Mouse (Mus musculus): ENCODE measurements at regions not wholly inside any gene's neighbourhood (a gene's known extent, or its start where the extent isn't known, plus 50 kb on each side); places are given as distances from the start of the nearest gene placed in this dataset.

GRCm38 (mm10) chr13:11375452-11375851 lies 731.3 kb downstream of the Ryr2 start:
- ATAC-seq (ENCODE audit: low read depth) = no peak
- Histone ChIP-seq H3K4me3 (ENCODE audit: low read length) (no peak overlapping the region), H3K27me3 (ENCODE audit: control insufficient read depth, insufficient read depth, low read depth, low read length) (no peaks in the 10 kb centered on the region), H3K9me3 (ENCODE audit: control insufficient read depth, low read length) (no peaks in the 10 kb centered on the region), H3K4me2 (ENCODE audit: low read depth, low read length) (no peak overlapping the region), H3K4me1 (replicated peaks; ENCODE audit: control insufficient read depth, insufficient read depth, low read length) (no peaks in the 10 kb centered on the region), H3K36me3 (ENCODE audit: control insufficient read depth, insufficient read depth, low read length) (no peaks in the 10 kb centered on the region), H3K27ac (ENCODE audit: low read length) (no peak overlapping the region), H3K9ac (ENCODE audit: low read length) (no peak overlapping the region)

GRCm38 (mm10) chr13:11369456-11369855 lies 737.3 kb downstream of the Ryr2 start:
- no peak overlapping the region for H3K9ac ChIP-seq (ENCODE audit: low read length)
- 36% methylated on average over 1 of the region's 1 CpGs for WGBS
- H3K27ac ChIP-seq (ENCODE audit: low read length) = no peak overlapping the region
- no peak for ATAC-seq (ENCODE audit: low read depth)
- H3K27me3 ChIP-seq (ENCODE audit: control insufficient read depth, insufficient read depth, low read depth, low read length) = no peaks in the 10 kb centered on the region
- H3K9me3 ChIP-seq (ENCODE audit: control insufficient read depth, low read length) = no peaks in the 10 kb centered on the region
- no peaks in the 10 kb centered on the region for H3K36me3 ChIP-seq (ENCODE audit: control insufficient read depth, insufficient read depth, low read length)
- no peak overlapping the region for H3K4me2 ChIP-seq (ENCODE audit: low read depth, low read length)
- no peaks in the 10 kb centered on the region for H3K4me1 ChIP-seq (replicated peaks; ENCODE audit: control insufficient read depth, insufficient read depth, low read length)
- H3K4me3 ChIP-seq (ENCODE audit: low read length) = no peak overlapping the region

GRCm38 (mm10) chr13:11362872-11363271 lies 743.9 kb downstream of the Ryr2 start:
- no peak for ATAC-seq (ENCODE audit: low read depth)

DNA sequence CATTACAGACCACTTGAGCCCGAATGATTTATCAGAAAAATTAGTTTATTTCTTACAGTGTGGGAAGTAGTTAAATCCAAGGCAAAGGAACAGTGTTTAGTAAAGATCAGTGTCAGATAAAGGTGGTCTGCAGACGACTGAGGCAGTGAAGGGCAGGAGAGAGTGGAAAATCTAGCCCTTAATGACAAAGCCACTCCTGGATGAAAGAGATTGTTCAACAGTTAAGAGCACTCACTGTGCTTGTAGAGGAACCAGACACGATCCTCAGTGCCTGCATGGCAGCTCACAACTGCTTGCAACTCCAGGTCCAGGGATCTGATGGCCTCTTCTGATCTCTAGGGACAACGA lies 758.3 kb downstream of the Ryr2 start:
- WGBS = 22% methylated on average over 4 of the region's 4 CpGs
- no peaks in the 10 kb centered on the region for H3K9me3 ChIP-seq (ENCODE audit: control insufficient read depth, low read length)
- H3K4me3 ChIP-seq (ENCODE audit: low read length) = no peak overlapping the region
- H3K4me2 ChIP-seq (ENCODE audit: low read depth, low read length) = no peak overlapping the region
- ATAC-seq (ENCODE audit: low read depth) = no peak
- no peaks in the 10 kb centered on the region for H3K36me3 ChIP-seq (ENCODE audit: control insufficient read depth, insufficient read depth, low read length)
- H3K27ac ChIP-seq (ENCODE audit: low read length) = no peak overlapping the region
- no peaks in the 10 kb centered on the region for H3K27me3 ChIP-seq (ENCODE audit: control insufficient read depth, insufficient read depth, low read depth, low read length)
- H3K9ac ChIP-seq (ENCODE audit: low read length) = no peak overlapping the region
- H3K4me1 ChIP-seq (replicated peaks; ENCODE audit: control insufficient read depth, insufficient read depth, low read length) = no peaks in the 10 kb centered on the region

More at GRCm38 (mm10) chr13:11362872-11363271, 743.9 kb downstream of the Ryr2 start:
- no peaks in the 10 kb centered on the region for H3K4me1 ChIP-seq (replicated peaks; ENCODE audit: control insufficient read depth, insufficient read depth, low read length)
- H3K9me3 ChIP-seq (ENCODE audit: control insufficient read depth, low read length) = no peaks in the 10 kb centered on the region
- H3K27ac ChIP-seq (ENCODE audit: low read length) = no peak overlapping the region
- no peaks in the 10 kb centered on the region for H3K36me3 ChIP-seq (ENCODE audit: control insufficient read depth, insufficient read depth, low read length)
- H3K4me3 ChIP-seq (ENCODE audit: low read length) = no peak overlapping the region
- 69% methylated on average over 3 of the region's 3 CpGs for WGBS
- no peak overlapping the region for H3K4me2 ChIP-seq (ENCODE audit: low read depth, low read length)
- H3K27me3 ChIP-seq (ENCODE audit: control insufficient read depth, insufficient read depth, low read depth, low read length) = no peaks in the 10 kb centered on the region
- H3K9ac ChIP-seq (ENCODE audit: low read length) = no peak overlapping the region

DNA sequence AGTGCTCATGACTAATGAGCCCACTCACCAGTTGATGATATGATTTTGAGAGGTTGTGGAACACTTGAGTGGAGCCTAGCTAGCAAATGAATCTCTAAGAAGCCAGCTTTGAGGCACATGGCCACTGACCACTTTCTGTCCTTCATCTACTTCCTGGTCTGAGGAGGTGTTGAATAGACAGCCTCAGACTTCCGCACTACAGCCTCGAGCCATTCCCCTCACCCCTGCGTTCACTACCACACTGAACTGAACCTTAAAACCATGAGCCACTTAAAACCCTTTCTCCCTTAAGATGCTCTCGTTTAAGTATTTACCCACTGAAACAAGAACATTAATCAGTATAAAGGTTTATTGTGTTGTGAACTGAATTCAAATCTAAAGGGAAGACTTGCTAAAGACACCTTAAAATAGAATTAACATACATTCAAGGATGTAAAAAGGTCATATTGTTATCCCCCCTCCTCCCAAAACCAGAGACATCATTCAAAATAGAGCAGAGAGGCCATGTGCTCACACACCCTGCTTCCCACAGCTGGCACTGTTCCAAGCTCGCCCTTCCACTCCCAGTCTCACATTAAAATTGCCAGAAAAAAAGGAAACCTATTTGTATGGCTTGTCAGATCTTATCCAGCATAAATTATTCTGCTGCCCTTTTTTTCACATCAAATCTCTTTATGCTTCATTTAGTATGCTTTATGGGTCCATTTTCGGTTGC lies 758.8 kb downstream of the Ryr2 start:
- no peak for ATAC-seq (ENCODE audit: low read depth)
- no peaks in the 10 kb centered on the region for H3K9me3 ChIP-seq (ENCODE audit: control insufficient read depth, low read length)
- H3K36me3 ChIP-seq (ENCODE audit: control insufficient read depth, insufficient read depth, low read length) = no peaks in the 10 kb centered on the region
- H3K27me3 ChIP-seq (ENCODE audit: control insufficient read depth, insufficient read depth, low read depth, low read length) = no peaks in the 10 kb centered on the region
- H3K9ac ChIP-seq (ENCODE audit: low read length) = no peak overlapping the region
- H3K4me2 ChIP-seq (ENCODE audit: low read depth, low read length) = no peak overlapping the region
- no peak overlapping the region for H3K4me3 ChIP-seq (ENCODE audit: low read length)
- no peak overlapping the region for H3K27ac ChIP-seq (ENCODE audit: low read length)
- 34% methylated on average over 6 of the region's 6 CpGs for WGBS
- H3K4me1 ChIP-seq (replicated peaks; ENCODE audit: control insufficient read depth, insufficient read depth, low read length) = no peaks in the 10 kb centered on the region

GRCm38 (mm10) chr13:11344500-11344899 lies 762.2 kb downstream of the Ryr2 start:
- H3K36me3 ChIP-seq (ENCODE audit: control insufficient read depth, insufficient read depth, low read length) = no peaks in the 10 kb centered on the region
- H3K4me2 ChIP-seq (ENCODE audit: low read depth, low read length) = no peak overlapping the region
- H3K27ac ChIP-seq (ENCODE audit: low read length) = no peak overlapping the region
- H3K9me3 ChIP-seq (ENCODE audit: control insufficient read depth, low read length) = no peaks in the 10 kb centered on the region
- ATAC-seq (ENCODE audit: low read depth) = no peak
- no peaks in the 10 kb centered on the region for H3K27me3 ChIP-seq (ENCODE audit: control insufficient read depth, insufficient read depth, low read depth, low read length)
- 67% methylated on average over 2 of the region's 2 CpGs for WGBS
- no peak overlapping the region for H3K4me3 ChIP-seq (ENCODE audit: low read length)
- no peak overlapping the region for H3K9ac ChIP-seq (ENCODE audit: low read length)
- H3K4me1 ChIP-seq (replicated peaks; ENCODE audit: control insufficient read depth, insufficient read depth, low read length) = no peaks in the 10 kb centered on the region

- Histone ChIP-seq H3K4me1 (replicated peaks; ENCODE audit: control insufficient read depth, insufficient read depth, low read length) (no peaks in the 10 kb centered on the region), H3K36me3 (ENCODE audit: control insufficient read depth, insufficient read depth, low read length) (no peaks in the 10 kb centered on the region), H3K9ac (ENCODE audit: low read length) (no peak overlapping the region), H3K4me3 (ENCODE audit: low read length) (no peak overlapping the region), H3K27ac (ENCODE audit: low read length) (no peak overlapping the region), H3K9me3 (ENCODE audit: control insufficient read depth, low read length) (no peaks in the 10 kb centered on the region), H3K27me3 (ENCODE audit: control insufficient read depth, insufficient read depth, low read depth, low read length) (no peaks in the 10 kb centered on the region), H3K4me2 (ENCODE audit: low read depth, low read length) (no peak overlapping the region)
- 60% methylated on average over 9 of the region's 9 CpGs for WGBS
- ATAC-seq (ENCODE audit: low read depth) = no peak
Observed at GRCm38 (mm10) chr13:11338297-11338616, 768.5 kb downstream of the Ryr2 start.

DNA sequence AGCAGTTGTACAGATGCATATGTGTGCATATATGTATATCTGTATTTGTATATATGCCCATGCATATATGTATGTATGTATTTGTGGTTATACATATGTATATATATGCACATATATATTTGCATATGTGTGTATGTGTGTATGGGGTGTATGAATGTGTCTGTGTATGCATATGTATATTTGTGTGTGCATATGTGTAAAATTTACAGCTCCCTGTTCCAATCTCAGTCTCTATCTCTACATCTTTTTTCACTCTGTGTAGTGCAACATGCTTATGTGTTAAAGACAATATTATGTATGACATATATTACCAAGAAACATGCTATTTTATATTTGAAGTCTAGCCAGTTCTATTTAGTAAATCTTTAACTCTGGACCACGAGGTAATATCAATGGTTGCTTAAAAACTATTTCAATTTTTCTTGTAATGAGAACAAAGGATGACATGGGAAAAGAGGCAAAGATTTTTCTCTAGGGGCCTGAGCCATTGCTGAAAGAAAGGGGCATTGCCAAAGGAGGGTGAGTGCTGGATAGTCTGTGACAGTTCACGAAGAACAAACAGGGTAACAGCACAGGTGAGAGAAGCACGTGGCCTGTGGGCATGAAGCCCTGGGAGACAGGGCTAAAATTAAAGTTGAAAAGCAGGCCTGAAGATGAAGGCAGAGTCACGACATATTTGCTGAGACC lies 769.0 kb downstream of the Ryr2 start:
- WGBS = 38% methylated on average over 4 of the region's 4 CpGs
- no peak overlapping the region for H3K27ac ChIP-seq (ENCODE audit: low read length)
- no peaks in the 10 kb centered on the region for H3K36me3 ChIP-seq (ENCODE audit: control insufficient read depth, insufficient read depth, low read length)
- no peak for ATAC-seq (ENCODE audit: low read depth)
- no peaks in the 10 kb centered on the region for H3K9me3 ChIP-seq (ENCODE audit: control insufficient read depth, low read length)
- H3K4me2 ChIP-seq (ENCODE audit: low read depth, low read length) = no peak overlapping the region
- H3K27me3 ChIP-seq (ENCODE audit: control insufficient read depth, insufficient read depth, low read depth, low read length) = no peaks in the 10 kb centered on the region
- H3K4me3 ChIP-seq (ENCODE audit: low read length) = no peak overlapping the region
- H3K4me1 ChIP-seq (replicated peaks; ENCODE audit: control insufficient read depth, insufficient read depth, low read length) = no peaks in the 10 kb centered on the region
- no peak overlapping the region for H3K9ac ChIP-seq (ENCODE audit: low read length)

- Histone ChIP-seq H3K36me3 (ENCODE audit: control insufficient read depth, insufficient read depth, low read length) (no peaks in the 10 kb centered on the region), H3K27ac (ENCODE audit: low read length) (no peak overlapping the region), H3K27me3 (ENCODE audit: control insufficient read depth, insufficient read depth, low read depth, low read length) (no peaks in the 10 kb centered on the region), H3K4me1 (replicated peaks; ENCODE audit: control insufficient read depth, insufficient read depth, low read length) (no peaks in the 10 kb centered on the region), H3K4me3 (ENCODE audit: low read length) (no peak overlapping the region), H3K4me2 (ENCODE audit: low read depth, low read length) (no peak overlapping the region), H3K9me3 (ENCODE audit: control insufficient read depth, low read length) (no peaks in the 10 kb centered on the region), H3K9ac (ENCODE audit: low read length) (no peak overlapping the region)
- ATAC-seq (ENCODE audit: low read depth) = no peak
- WGBS = 56% methylated on average over 3 of the region's 3 CpGs
Observed at GRCm38 (mm10) chr13:11336958-11337357, 769.8 kb downstream of the Ryr2 start.

Data from lung, embryonic 16.5 days (tissue).